Mouse (Mus musculus): ENCODE data around the gene Hdgfl2.

GRCm38 (mm10) chr17:56030919-56031318, 48.5 kb upstream of the Hdgfl2 start:
- peak; percentile 40 for TF ChIP-seq CTCF (IDR thresholded peaks at IDR 0.05; ENCODE audit: low read depth)
- TF ChIP-seq EP300 (optimal IDR thresholded peaks at IDR 0.05), result no peak

Measured in stomach, postnatal 0 days (tissue).